Mouse (Mus musculus): ENCODE measurements around the gene Exog.

DNA sequence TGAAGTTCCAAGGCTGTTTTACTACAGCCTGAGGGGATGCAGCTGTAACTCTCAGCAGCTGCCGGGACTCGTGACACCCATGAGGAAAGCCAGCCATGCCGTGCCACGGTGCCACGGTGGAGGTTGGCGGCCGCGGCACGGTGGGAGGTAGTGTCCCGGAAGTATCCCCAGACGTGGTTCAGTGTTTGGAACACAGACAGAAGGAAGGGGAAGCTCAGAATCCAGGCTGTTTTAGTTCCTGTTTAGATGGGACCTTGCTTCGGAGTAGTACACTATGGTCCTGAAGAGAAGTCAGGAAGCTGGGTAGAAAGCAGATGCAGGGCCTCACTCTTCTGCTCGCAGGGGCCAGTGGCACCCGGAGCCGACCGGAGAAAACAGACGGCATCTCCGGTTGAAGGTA is 26.7 kb upstream of the Exog start:
- TF ChIP-seq CTCF (IDR thresholded peaks at IDR 0.05; ENCODE audit: low read depth, low read length) (no peak), GATA1 (IDR thresholded peaks at IDR 0.05; ENCODE audit: borderline replicate concordance, low read length) (no peak), TAL1 (conservative IDR thresholded peaks at IDR 0.05; ENCODE audit: low read depth, low read length) (no peak), GATA2 (IDR thresholded peaks at IDR 0.05; ENCODE audit: borderline replicate concordance, low read depth, low read length) (no peak)

Data from G1E (cell line).